Mouse (Mus musculus) bone marrow, adult 2 months (tissue): ENCODE measurements around the gene Slc17a7.

Source experiments
- CTCF ChIP-seq: fragments of 200-500 bp; IDR thresholded peaks from 2 replicates; pipeline ENCODE4 v1.5.1; 2011; ENCODE audit warnings: low read length, control low read depth; ENCODE audit not compliant: control insufficient read depth, insufficient read depth
- POLR2A ChIP-seq: fragments of 200-500 bp; IDR thresholded peaks from 2 replicates; pipeline ENCODE4 v1.6.1; 2011; ENCODE audit warnings: low read depth, mild to moderate bottlenecking, control low read depth, low read length, borderline replicate concordance; ENCODE audit not compliant: control insufficient read depth

DNA sequence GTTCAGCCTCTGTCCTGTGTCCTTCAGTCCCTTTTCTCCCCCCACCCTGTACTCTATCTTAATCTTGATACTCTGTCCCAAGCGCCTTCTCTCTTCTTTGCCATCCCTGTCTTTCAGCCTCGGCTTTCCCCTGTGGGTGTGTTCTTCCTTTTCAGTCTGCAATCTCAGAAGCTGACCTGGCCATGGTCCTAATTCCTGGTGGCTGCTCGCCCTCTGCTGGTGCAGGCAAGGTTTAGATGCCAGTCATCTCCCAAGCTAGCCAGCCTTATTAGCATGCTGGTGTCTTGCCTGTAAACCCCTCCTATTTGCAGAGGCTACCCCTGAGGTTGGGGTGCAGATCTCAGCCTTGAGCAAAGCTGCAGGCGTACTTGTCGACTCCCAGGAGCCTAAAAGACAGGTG is 34.7 kb downstream of the Slc17a7 start:
- TF ChIP-seq CTCF = peak; percentile 80
- no peak for TF ChIP-seq POLR2A
